Mouse (Mus musculus) hindbrain, embryonic 12.5 days (tissue): ENCODE measurements around the gene Ptger1. TPM values are rescaled to one million over a fixed set of nuclear protein-coding genes. Genes with fewer than 3 reads are reported as not detected.
A peak's percentile ranks its signal among the peaks of the same experiment; 100 is the strongest.

Experiments used
- ATAC-seq: fragments of 200-750 bp; cut with Nextera tagmentation; 2 replicates; pipeline ENCODE4 v1.8.0; 2017; ENCODE audit warnings: moderate TSS enrichment; ENCODE audit not compliant: low FRiP score
- H3K27ac ChIP-seq: fragments of 300-500 bp; sonication (generic); 2 replicates; pipeline ENCODE4 v1.5.1; 2016; ENCODE audit warnings: mild to moderate bottlenecking
- H3K27me3 ChIP-seq: fragments of 300-500 bp; sonication (generic); 2 replicates; pipeline ENCODE4 v1.6.1; 2016; ENCODE audit warnings: mild to moderate bottlenecking
- H3K36me3 ChIP-seq: fragments of 300-500 bp; sonication (generic); 2 replicates; pipeline ENCODE4 v1.6.1; 2016; ENCODE audit warnings: mild to moderate bottlenecking
- H3K4me1 ChIP-seq: fragments of 300-500 bp; sonication (generic); 2 replicates; pipeline ENCODE4 v1.6.1; 2016
- H3K4me2 ChIP-seq: fragments of 300-500 bp; sonication (generic); replicated peaks from 2 replicates; pipeline ENCODE4 v1.6.1; 2016; ENCODE audit warnings: mild to moderate bottlenecking
- H3K4me3 ChIP-seq: fragments of 300-500 bp; sonication (generic); 2 replicates; pipeline ENCODE4 v1.5.1; 2016; ENCODE audit warnings: mild to moderate bottlenecking
- H3K9ac ChIP-seq: fragments of 300-500 bp; sonication (generic); 2 replicates; pipeline ENCODE4 v1.6.1; 2016; ENCODE audit warnings: mild to moderate bottlenecking, moderate library complexity
- H3K9me3 ChIP-seq: fragments of 300-500 bp; sonication (generic); replicated peaks from 2 replicates; pipeline ENCODE4 v1.6.1; 2016; ENCODE audit warnings: mild to moderate bottlenecking
- WGBS: fragments of 180-500 bp; shearing (Covaris S2); methylation state at CpG from one replicate; pipeline ENCODE4 v1.1.7; 2016; 5-methylcytosine and 5-hydroxymethylcytosine counted together
- polyA plus RNA-seq: library from polyadenylated mRNA; unstranded; fragments of >200 nt; fragmentation: Nextera tagmentation; extraction: Ambion mirVana; gene quantifications from 2 replicates; pipeline ENCODE4 v1.2.1, GENCODE M21; 2016

Gene Ptger1
- polyA plus RNA-seq, 1 experiment from 2014 or later: 0.93 TPM

DNA sequence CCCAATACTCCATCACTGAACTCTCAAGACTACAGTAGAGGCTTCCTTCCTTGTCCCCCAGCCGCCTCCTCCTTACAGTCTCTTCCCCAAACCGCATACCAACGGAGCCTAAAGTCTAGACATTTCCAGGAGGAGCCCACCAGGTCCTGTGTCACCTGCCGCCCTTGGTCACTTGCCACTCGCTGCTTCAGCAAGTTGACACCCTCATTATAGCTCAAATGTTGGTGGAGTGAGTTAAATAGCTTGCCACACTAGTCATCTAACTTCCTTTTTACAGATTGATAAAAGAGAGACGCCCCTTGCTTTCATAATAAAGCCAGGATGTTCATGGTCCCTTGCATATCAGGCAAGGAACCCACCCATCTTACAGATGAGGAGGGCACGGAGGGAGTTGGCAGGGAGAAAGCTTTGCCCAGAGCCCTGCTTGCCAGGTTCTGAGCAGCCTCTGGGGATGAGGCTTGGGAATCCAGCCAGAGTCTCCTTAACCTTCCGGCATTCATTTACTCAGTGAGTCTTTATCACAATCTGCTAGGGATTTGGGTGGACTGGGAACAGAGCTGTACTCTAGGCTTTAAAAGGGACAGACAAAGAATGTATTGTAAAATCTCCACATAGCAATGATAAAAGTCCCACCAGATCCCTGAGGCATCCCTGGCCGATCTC lies 34.1 kb downstream of the Ptger1 start:
- no peaks in the 10 kb centered on the region for H3K27me3 ChIP-seq
- no peak for ATAC-seq
- 84% methylated on average over 9 of the region's 9 CpGs for WGBS
- H3K9me3 ChIP-seq: no peaks in the 10 kb centered on the region
- no peak overlapping the region for H3K27ac ChIP-seq
- no peaks in the 10 kb centered on the region for H3K36me3 ChIP-seq
- H3K4me1 ChIP-seq: peaks cover 23% of the 10 kb centered on the region
- H3K9ac ChIP-seq: no peak overlapping the region
- no peak overlapping the region for H3K4me2 ChIP-seq
- no peak overlapping the region for H3K4me3 ChIP-seq

- Histone ChIP-seq H3K27me3 (no peaks in the 10 kb centered on the region), H3K9ac (no peak overlapping the region), H3K4me1 (peaks cover 9% of the 10 kb centered on the region; the same call in 1 of the 2 replicates), H3K9me3 (no peaks in the 10 kb centered on the region), H3K4me2 (no peak overlapping the region), H3K4me3 (no peak overlapping the region), H3K27ac (no peak overlapping the region), H3K36me3 (no peaks in the 10 kb centered on the region)
- ATAC-seq: no peak
- WGBS: 83% methylated on average over 4 of the region's 4 CpGs
Measured at GRCm38 (mm10) chr8:83703426-83703825, 36.9 kb downstream of the Ptger1 start.

GRCm38 (mm10) chr8:83706411-83706810 lies 39.9 kb downstream of the Ptger1 start:
- Histone ChIP-seq H3K27me3 (no peaks in the 10 kb centered on the region), H3K4me2 (no peak overlapping the region), H3K36me3 (no peaks in the 10 kb centered on the region), H3K4me1 (no peaks in the 10 kb centered on the region), H3K27ac (no peak overlapping the region), H3K9ac (no peak overlapping the region), H3K4me3 (no peak overlapping the region), H3K9me3 (no peaks in the 10 kb centered on the region)
- ATAC-seq: no peak
- WGBS: 66% methylated on average over 5 of the region's 5 CpGs

- Histone ChIP-seq H3K36me3 (no peaks in the 10 kb centered on the region), H3K9ac (no peak overlapping the region), H3K27ac (no peak overlapping the region), H3K4me2 (no peak overlapping the region), H3K27me3 (peaks cover 4% of the 10 kb centered on the region; the same call in 1 of the 2 replicates), H3K9me3 (no peaks in the 10 kb centered on the region), H3K4me3 (no peak overlapping the region), H3K4me1 (no peaks in the 10 kb centered on the region)
- no peak for ATAC-seq
- 75% methylated on average over 8 of the region's 8 CpGs for WGBS
Measured at GRCm38 (mm10) chr8:83707554-83707953, 41.1 kb downstream of the Ptger1 start.

DNA sequence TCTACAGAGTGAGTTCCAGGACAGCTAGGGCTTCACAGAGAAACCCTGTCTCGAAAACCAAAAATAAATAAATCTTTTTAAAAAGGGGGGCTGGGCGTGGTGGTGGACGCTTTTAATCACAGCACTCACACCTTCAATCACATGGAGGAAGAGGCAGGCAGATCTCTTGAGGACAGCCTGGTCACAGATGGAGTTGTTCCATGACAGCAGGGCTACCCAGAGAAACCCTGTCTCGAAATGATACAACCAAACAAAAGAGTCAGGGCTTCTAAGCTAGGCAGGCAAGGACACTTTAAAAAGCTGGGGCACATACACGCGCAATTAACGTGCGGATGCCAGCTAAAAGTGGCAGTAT lies 48.2 kb downstream of the Ptger1 start:
- H3K9me3 ChIP-seq: no peaks in the 10 kb centered on the region
- H3K4me2 ChIP-seq: peak overlapping the region; percentile 91
- H3K27ac ChIP-seq: no peak overlapping the region
- no peak overlapping the region for H3K9ac ChIP-seq
- 18% methylated on average over 8 of the region's 8 CpGs for WGBS
- ATAC-seq: peak; percentile 50
- H3K4me3 ChIP-seq: peak overlapping the region; percentile 93
- peaks cover 15% of the 10 kb centered on the region for H3K4me1 ChIP-seq
- H3K36me3 ChIP-seq: peaks cover 4% of the 10 kb centered on the region
- H3K27me3 ChIP-seq: peaks cover 4% of the 10 kb centered on the region; the same call in 1 of the 2 replicates

DNA sequence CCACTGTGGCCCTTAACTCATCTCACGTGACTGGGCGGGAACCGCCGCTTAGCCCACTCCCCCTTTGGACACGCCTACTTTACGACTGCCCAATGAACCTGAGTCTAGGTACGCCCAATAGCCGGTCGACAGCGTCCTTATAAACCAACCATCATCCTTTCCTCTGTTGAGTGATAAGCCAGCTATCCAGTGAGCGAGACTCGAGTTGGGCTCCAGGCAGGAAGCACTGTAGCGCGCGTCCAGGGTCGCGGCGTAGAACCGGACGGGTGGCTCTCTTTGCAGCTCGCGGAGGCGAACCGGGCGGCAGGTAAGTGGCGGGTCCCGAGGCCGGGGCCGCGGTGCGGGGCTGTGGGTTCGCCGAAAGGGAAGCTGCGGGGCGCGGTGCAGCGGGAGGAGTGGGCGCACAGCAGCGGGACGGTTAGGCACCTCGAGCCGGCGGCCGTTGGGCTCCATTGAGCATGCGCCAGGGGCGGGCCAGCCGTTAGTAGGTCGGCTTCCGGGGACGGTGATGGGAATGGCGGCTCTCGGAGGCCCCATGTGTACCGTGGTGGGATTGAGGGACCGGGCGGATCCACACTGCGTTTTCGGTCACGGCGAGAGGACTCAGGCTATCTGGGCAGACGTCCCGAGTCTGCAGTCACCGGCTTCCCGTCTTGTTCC lies 48.7 kb downstream of the Ptger1 start, which contains the start of gene Ddx39:
Gene Ddx39, plus strand, starts transcription at position 147 of the 660 bp plus-strand sequence.
- Histone ChIP-seq H3K36me3 (peaks cover 9% of the 10 kb centered on the region), H3K4me1 (peaks cover 15% of the 10 kb centered on the region), H3K9ac (peak within 1 kb of the TSS; percentile 87), H3K27ac (peak within 1 kb of the TSS; percentile 93), H3K27me3 (peaks cover 4% of the 10 kb centered on the region; the same call in 1 of the 2 replicates), H3K4me2 (peak within 1 kb of the TSS; percentile 91), H3K9me3 (no peaks in the 10 kb centered on the region), H3K4me3 (peak within 1 kb of the TSS; percentile 93)
- peak; percentile 100 for ATAC-seq
- under 1% methylated on average over 63 of the region's 63 CpGs for WGBS

GRCm38 (mm10) chr8:83715771-83716170 lies 49.3 kb downstream of the Ptger1 start:
- Histone ChIP-seq H3K4me3 (peak overlapping the region; percentile 93), H3K27me3 (peaks cover 4% of the 10 kb centered on the region; the same call in 1 of the 2 replicates), H3K9ac (peak overlapping the region; percentile 87), H3K36me3 (peaks cover 15% of the 10 kb centered on the region), H3K4me2 (peak overlapping the region; percentile 91), H3K4me1 (peaks cover 15% of the 10 kb centered on the region), H3K27ac (peak overlapping the region; percentile 93), H3K9me3 (no peaks in the 10 kb centered on the region)
- 1% methylated on average over 17 of the region's 17 CpGs for WGBS
- ATAC-seq: no peak

GRCm38 (mm10) chr8:83716563-83716962 lies 50.1 kb downstream of the Ptger1 start:
- Histone ChIP-seq H3K36me3 (peaks cover 23% of the 10 kb centered on the region), H3K27ac (no peak overlapping the region), H3K9ac (0 out of 2 replicates have a peak overlapping the region, but pooled peaks have one; percentile 32), H3K4me3 (peak overlapping the region; percentile 93), H3K27me3 (peaks cover 4% of the 10 kb centered on the region; the same call in 1 of the 2 replicates), H3K4me2 (peak overlapping the region; percentile 91), H3K9me3 (no peaks in the 10 kb centered on the region), H3K4me1 (peaks cover 15% of the 10 kb centered on the region)
- 69% methylated on average over 2 of the region's 2 CpGs for WGBS
- ATAC-seq: no peak

GRCm38 (mm10) chr8:83719048-83719447 lies 52.6 kb downstream of the Ptger1 start:
- no peak for ATAC-seq
- H3K4me2 ChIP-seq: no peak overlapping the region
- H3K4me1 ChIP-seq: peaks cover 15% of the 10 kb centered on the region
- no peaks in the 10 kb centered on the region for H3K9me3 ChIP-seq
- H3K27me3 ChIP-seq: no peaks in the 10 kb centered on the region
- peaks cover 48% of the 10 kb centered on the region for H3K36me3 ChIP-seq
- H3K4me3 ChIP-seq: no peak overlapping the region
- 82% methylated on average over 2 of the region's 2 CpGs for WGBS
- H3K27ac ChIP-seq: no peak overlapping the region
- no peak overlapping the region for H3K9ac ChIP-seq

- Histone ChIP-seq H3K27me3 (no peaks in the 10 kb centered on the region), H3K9ac (no peak overlapping the region), H3K4me1 (peaks cover 15% of the 10 kb centered on the region), H3K9me3 (no peaks in the 10 kb centered on the region), H3K36me3 (peaks cover 54% of the 10 kb centered on the region), H3K27ac (no peak overlapping the region), H3K4me2 (no peak overlapping the region), H3K4me3 (no peak overlapping the region)
- no peak for ATAC-seq
- 86% methylated on average over 2 of the region's 2 CpGs for WGBS
Measured at GRCm38 (mm10) chr8:83719693-83720092, 53.2 kb downstream of the Ptger1 start.

DNA sequence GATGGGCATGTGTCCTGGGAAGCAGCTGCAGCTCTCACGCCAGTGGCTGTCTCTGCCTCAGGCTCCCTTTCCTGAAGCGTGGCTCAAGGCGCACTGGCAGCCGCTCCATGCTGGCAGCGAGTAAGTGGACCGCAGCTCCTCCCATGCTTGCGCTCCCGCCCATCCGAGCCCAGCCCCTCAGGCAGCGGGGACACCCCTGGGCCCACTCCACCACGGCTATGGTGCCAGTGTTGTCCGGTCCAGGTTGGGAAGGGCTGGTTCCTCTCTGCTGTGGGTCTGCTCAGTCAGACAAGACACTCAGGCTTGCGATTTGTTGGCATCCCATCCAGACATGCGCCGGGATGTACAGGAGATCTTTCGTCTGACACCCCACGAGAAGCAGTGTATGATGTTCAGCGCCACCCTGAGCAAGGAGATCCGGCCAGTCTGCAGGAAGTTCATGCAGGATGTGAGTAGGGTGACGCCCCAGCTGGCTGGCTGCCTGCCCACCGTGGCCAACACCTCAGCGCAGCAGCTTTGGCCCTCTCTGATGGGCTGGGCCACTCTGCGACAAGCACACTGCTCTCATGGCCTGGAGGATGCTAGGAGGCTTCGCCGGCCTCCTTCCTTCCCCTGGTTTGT lies 55.0 kb downstream of the Ptger1 start:
- Histone ChIP-seq H3K27me3 (no peaks in the 10 kb centered on the region), H3K9me3 (no peaks in the 10 kb centered on the region), H3K9ac (no peak overlapping the region), H3K4me1 (peaks cover 7% of the 10 kb centered on the region), H3K36me3 (peaks cover 66% of the 10 kb centered on the region), H3K4me2 (no peak overlapping the region), H3K4me3 (no peak overlapping the region), H3K27ac (no peak overlapping the region)
- 93% methylated on average over 25 of the region's 25 CpGs for WGBS
- ATAC-seq: no peak
